Mouse (Mus musculus): ENCODE data around the gene Zfp286. TPM values are rescaled to one million over a fixed set of nuclear protein-coding genes. Genes with fewer than 3 reads are reported as not detected.

The Zfp286 gene
- polyA plus RNA-seq, 1 experiment from 2014 or later: 3.0 TPM

GRCm38 (mm10) chr11:62819059-62819686, 29.9 kb upstream of the Zfp286 start:
- peaks cover 27% of the 10 kb centered on the region for H3K4me1 ChIP-seq
- no peak for ATAC-seq
- H3K27me3 ChIP-seq (replicated peaks): peaks cover 30% of the 10 kb centered on the region
- no peaks in the 10 kb centered on the region for H3K36me3 ChIP-seq
- no peak overlapping the region for H3K4me3 ChIP-seq
- H3K27ac ChIP-seq: no peak overlapping the region
- WGBS (ENCODE audit: insufficient replicate concordance): 48% methylated on average over 8 of the region's 8 CpGs
- H3K9me3 ChIP-seq (replicated peaks): no peaks in the 10 kb centered on the region
- no peak overlapping the region for H3K9ac ChIP-seq
- no peak overlapping the region for H3K4me2 ChIP-seq

- peaks cover 23% of the 10 kb centered on the region for H3K4me1 ChIP-seq
- no peaks in the 10 kb centered on the region for H3K9me3 ChIP-seq (replicated peaks)
- whole genome bisulfite sequencing (ENCODE audit: insufficient replicate concordance): 69% methylated on average over 6 of the region's 6 CpGs
- no peak for ATAC-seq
- no peak overlapping the region for H3K4me2 ChIP-seq
- peaks cover 19% of the 10 kb centered on the region for H3K27me3 ChIP-seq (replicated peaks)
- H3K36me3 ChIP-seq: no peaks in the 10 kb centered on the region
- H3K4me3 ChIP-seq: no peak overlapping the region
- H3K9ac ChIP-seq: no peak overlapping the region
- no peak overlapping the region for H3K27ac ChIP-seq
Measured at GRCm38 (mm10) chr11:62816591-62816990, 27.3 kb upstream of the Zfp286 start.

GRCm38 (mm10) chr11:62815438-62815837, 26.2 kb upstream of the Zfp286 start:
- peaks cover 15% of the 10 kb centered on the region for H3K4me1 ChIP-seq
- no peak for ATAC-seq
- H3K4me2 ChIP-seq: no peak overlapping the region
- 68% methylated on average over 1 of the region's 1 CpGs for WGBS (ENCODE audit: insufficient replicate concordance)
- H3K27ac ChIP-seq: no peak overlapping the region
- H3K27me3 ChIP-seq (replicated peaks): peaks cover 10% of the 10 kb centered on the region
- no peak overlapping the region for H3K4me3 ChIP-seq
- no peak overlapping the region for H3K9ac ChIP-seq
- no peaks in the 10 kb centered on the region for H3K9me3 ChIP-seq (replicated peaks)
- H3K36me3 ChIP-seq: no peaks in the 10 kb centered on the region

- Histone ChIP-seq H3K9ac (no peak overlapping the region), H3K36me3 (no peaks in the 10 kb centered on the region), H3K4me1 (peaks cover 7% of the 10 kb centered on the region), H3K4me2 (no peak overlapping the region), H3K4me3 (no peak overlapping the region), H3K27me3 (replicated peaks) (peaks cover 4% of the 10 kb centered on the region; the same call in 1 of the 2 replicates), H3K9me3 (replicated peaks) (no peaks in the 10 kb centered on the region), H3K27ac (no peak overlapping the region)
- 24% methylated on average over 4 of the region's 4 CpGs for WGBS (ENCODE audit: insufficient replicate concordance)
- no peak for ATAC-seq
Measured at GRCm38 (mm10) chr11:62814625-62815024, 25.4 kb upstream of the Zfp286 start.

- H3K4me3 ChIP-seq: no peak overlapping the region
- H3K4me2 ChIP-seq: no peak overlapping the region
- H3K9me3 ChIP-seq (replicated peaks): no peaks in the 10 kb centered on the region
- H3K27me3 ChIP-seq (replicated peaks): peaks cover 4% of the 10 kb centered on the region; the same call in 1 of the 2 replicates
- H3K27ac ChIP-seq: no peak overlapping the region
- ATAC-seq: no peak
- no peak overlapping the region for H3K9ac ChIP-seq
- WGBS (ENCODE audit: insufficient replicate concordance): 60% methylated on average over 6 of the region's 6 CpGs
- peaks cover 1% of the 10 kb centered on the region for H3K4me1 ChIP-seq
- no peaks in the 10 kb centered on the region for H3K36me3 ChIP-seq
Measured at GRCm38 (mm10) chr11:62813970-62814624, 24.8 kb upstream of the Zfp286 start.

GRCm38 (mm10) chr11:62813497-62813896, 24.2 kb upstream of the Zfp286 start:
- H3K4me1 ChIP-seq: no peaks in the 10 kb centered on the region; the same call in 1 of the 2 replicates
- no peak overlapping the region for H3K4me2 ChIP-seq
- no peak for ATAC-seq
- H3K9me3 ChIP-seq (replicated peaks): no peaks in the 10 kb centered on the region
- WGBS (ENCODE audit: insufficient replicate concordance): 25% methylated on average over 1 of the region's 1 CpGs
- H3K27ac ChIP-seq: no peak overlapping the region
- H3K36me3 ChIP-seq: no peaks in the 10 kb centered on the region
- no peak overlapping the region for H3K9ac ChIP-seq
- no peak overlapping the region for H3K4me3 ChIP-seq
- 0 out of 2 replicates have a peak, but pooled peaks cover 4% of the 10 kb centered on the region for H3K27me3 ChIP-seq (replicated peaks)

- no peaks in the 10 kb centered on the region for H3K36me3 ChIP-seq
- no peak overlapping the region for H3K4me3 ChIP-seq
- H3K27me3 ChIP-seq (replicated peaks): no peaks in the 10 kb centered on the region
- no peak for ATAC-seq
- H3K9me3 ChIP-seq (replicated peaks): no peaks in the 10 kb centered on the region
- no peak overlapping the region for H3K9ac ChIP-seq
- H3K4me2 ChIP-seq: no peak overlapping the region
- no peak overlapping the region for H3K27ac ChIP-seq
- 72% methylated on average over 6 of the region's 6 CpGs for WGBS (ENCODE audit: insufficient replicate concordance)
- H3K4me1 ChIP-seq: no peaks in the 10 kb centered on the region; the same call in 1 of the 2 replicates
Measured at GRCm38 (mm10) chr11:62812268-62812667, 23.0 kb upstream of the Zfp286 start.

GRCm38 (mm10) chr11:62809201-62809600, 19.9 kb upstream of the Zfp286 start:
- Histone ChIP-seq H3K4me3 (no peak overlapping the region), H3K27ac (no peak overlapping the region), H3K27me3 (replicated peaks) (no peaks in the 10 kb centered on the region), H3K4me1 (no peaks in the 10 kb centered on the region), H3K4me2 (no peak overlapping the region), H3K9me3 (replicated peaks) (0 out of 2 replicates have a peak, but pooled peaks cover 2% of the 10 kb centered on the region), H3K9ac (no peak overlapping the region), H3K36me3 (no peaks in the 10 kb centered on the region)
- ATAC-seq: no peak
- WGBS (ENCODE audit: insufficient replicate concordance): 52% methylated on average over 4 of the region's 4 CpGs

GRCm38 (mm10) chr11:62807965-62808364, 18.7 kb upstream of the Zfp286 start:
- Histone ChIP-seq H3K9ac (no peak overlapping the region), H3K36me3 (no peaks in the 10 kb centered on the region), H3K4me3 (no peak overlapping the region), H3K27ac (no peak overlapping the region), H3K4me1 (no peaks in the 10 kb centered on the region), H3K9me3 (replicated peaks) (0 out of 2 replicates have a peak, but pooled peaks cover 2% of the 10 kb centered on the region), H3K27me3 (replicated peaks) (no peaks in the 10 kb centered on the region), H3K4me2 (no peak overlapping the region)
- ATAC-seq: no peak
- WGBS (ENCODE audit: insufficient replicate concordance): 61% methylated on average over 2 of the region's 2 CpGs

- WGBS (ENCODE audit: insufficient replicate concordance): 42% methylated on average over 13 of the region's 13 CpGs
Measured at GRCm38 (mm10) chr11:62804119-62804518, 14.9 kb upstream of the Zfp286 start.

GRCm38 (mm10) chr11:62789617-62789936, 315 bp upstream of the Zfp286 start:
- Histone ChIP-seq H3K9me3 (replicated peaks) (no peaks in the 10 kb centered on the region), H3K4me1 (peaks cover 10% of the 10 kb centered on the region), H3K27me3 (replicated peaks) (no peaks in the 10 kb centered on the region), H3K36me3 (peaks cover 3% of the 10 kb centered on the region), H3K9ac (0 out of 2 replicates have a peak overlapping the region, but pooled peaks have one; percentile 61), H3K27ac (no peak overlapping the region), H3K4me2 (peak overlapping the region; percentile 73), H3K4me3 (peak overlapping the region; percentile 58)
- ATAC-seq: no peak
- 58% methylated on average over 3 of the region's 3 CpGs for WGBS (ENCODE audit: insufficient replicate concordance)

More at GRCm38 (mm10) chr11:62804119-62804518, 14.9 kb upstream of the Zfp286 start:
- ATAC-seq: no peak
- no peaks in the 10 kb centered on the region for H3K36me3 ChIP-seq
- no peak overlapping the region for H3K9ac ChIP-seq
- H3K4me1 ChIP-seq: no peaks in the 10 kb centered on the region
- H3K4me3 ChIP-seq: no peak overlapping the region
- H3K27me3 ChIP-seq (replicated peaks): no peaks in the 10 kb centered on the region
- no peak overlapping the region for H3K27ac ChIP-seq
- no peak overlapping the region for H3K4me2 ChIP-seq
- H3K9me3 ChIP-seq (replicated peaks): 0 out of 2 replicates have a peak, but pooled peaks cover 3% of the 10 kb centered on the region

GRCm38 (mm10) chr11:62776510-62776909, 12.8 kb downstream of the Zfp286 start:
- no peak overlapping the region for H3K9ac ChIP-seq
- no peaks in the 10 kb centered on the region for H3K4me1 ChIP-seq
- no peaks in the 10 kb centered on the region for H3K27me3 ChIP-seq (replicated peaks)
- peaks cover 33% of the 10 kb centered on the region for H3K36me3 ChIP-seq
- H3K4me3 ChIP-seq: no peak overlapping the region
- ATAC-seq: no peak
- no peak overlapping the region for H3K4me2 ChIP-seq
- no peak overlapping the region for H3K27ac ChIP-seq
- H3K9me3 ChIP-seq (replicated peaks): peaks cover 36% of the 10 kb centered on the region
- 72% methylated on average over 7 of the region's 7 CpGs for WGBS (ENCODE audit: insufficient replicate concordance)

Measured in liver, embryonic 12.5 days (tissue).